ENCODE assay signal across 25 mouse cellular contexts in genomic region chr4:107292273-107292662, GRCm38 (mm10). TPM values are rescaled to one million over a fixed set of nuclear protein-coding genes. Genes with fewer than 3 reads are reported as not detected.
DNase-seq lines count a peak whose midpoint lies in the region; ATAC-seq and TF ChIP-seq lines count a peak whose summit lies in the region.
"Had no signal": no experiment of that assay in that cellular context is flagged by ENCODE, and none has a peak within 500 bp of the region (broad histone marks: within the 10 kb centered on the region; RNA-seq: fewer than 3 reads in every experiment).

No protein-coding gene starts in this region.

- peak; percentile 85 for ATAC-seq in lung, postnatal 0 days
- ATAC-seq: forebrain, embryonic 13.5 days; inflammation-experienced regulatory T-cells, adult 6 months had no signal

- TF ChIP-seq POLR2A in lung, adult 2 months (IDR thresholded peaks at IDR 0.05; ENCODE audit: borderline replicate concordance, extremely low read depth, low read depth, low read length) = no peak

- no peak overlapping the region for H3K9ac ChIP-seq in lung, postnatal 0 days (replicated peaks; ENCODE audit: low read depth)
- H3K9ac ChIP-seq: forebrain, embryonic 13.5 days; heart, embryonic 13.5 days; hindbrain, embryonic 13.5 days; lung, embryonic 14.5 days had no signal

- WGBS in heart, embryonic 10.5 days = 31% methylated on average over 4 of the region's 4 CpGs
- WGBS in lung, postnatal 0 days = 8% methylated on average over 4 of the region's 4 CpGs
- WGBS in lung, adult 2 months = 26% methylated on average over 4 of the region's 4 CpGs

- no peak overlapping the region for H3K4me2 ChIP-seq in lung, postnatal 0 days (replicated peaks; ENCODE audit: low read depth, low read length)
- H3K4me2 ChIP-seq: forebrain, embryonic 13.5 days; heart, embryonic 13.5 days; hindbrain, embryonic 13.5 days; liver, embryonic 11.5 days; lung, embryonic 14.5 days had no signal

- TF ChIP-seq CTCF in lung, postnatal 0 days (IDR thresholded peaks at IDR 0.05) = no peak
- TF ChIP-seq CTCF in lung, adult 2 months (IDR thresholded peaks at IDR 0.05; ENCODE audit: insufficient read depth, low read length) = no peak

- no peaks in the 10 kb centered on the region for H3K9me3 ChIP-seq in heart, embryonic 10.5 days
- H3K9me3 ChIP-seq in lung, postnatal 0 days (ENCODE audit: low read length) = no peaks in the 10 kb centered on the region
- H3K9me3 ChIP-seq: embryonic facial prominence, embryonic 10.5 days; forebrain, embryonic 13.5 days; heart, embryonic 13.5 days; hindbrain, embryonic 13.5 days had no signal

- no peak overlapping the region for H3K4me3 ChIP-seq in heart, embryonic 10.5 days
- H3K4me3 ChIP-seq in lung, postnatal 0 days (ENCODE audit: low read depth, low read length) = no peak overlapping the region
- no peak overlapping the region for H3K4me3 ChIP-seq in lung, adult 2 months (replicated peaks; ENCODE audit: extremely low read depth, low read depth, low read length)
- H3K4me3 ChIP-seq: embryonic facial prominence, embryonic 10.5 days; forebrain, embryonic 13.5 days; heart, embryonic 13.5 days; hindbrain, embryonic 13.5 days; megakaryocyte, embryonic 14.5 days had no signal

- H3K4me1 ChIP-seq in heart, embryonic 10.5 days = peaks cover 8% of the 10 kb centered on the region
- no peaks in the 10 kb centered on the region for H3K4me1 ChIP-seq in lung, postnatal 0 days (ENCODE audit: insufficient read depth, low read depth, low read length)
- 0 out of 2 replicates have a peak, but pooled peaks cover 3% of the 10 kb centered on the region for H3K4me1 ChIP-seq in lung, adult 2 months (ENCODE audit: control insufficient read depth, insufficient read depth, low read length)
- H3K4me1 ChIP-seq: forebrain, embryonic 13.5 days; heart, embryonic 13.5 days; hindbrain, embryonic 13.5 days; megakaryocyte, embryonic 14.5 days had no signal

- H3K27ac ChIP-seq in heart, embryonic 10.5 days = 0 out of 2 replicates have a peak overlapping the region, but pooled peaks have one; percentile 11
- H3K27ac ChIP-seq in lung, postnatal 0 days (ENCODE audit: low read length) = no peak overlapping the region
- H3K27ac ChIP-seq: embryonic facial prominence, embryonic 10.5 days; forebrain, embryonic 13.5 days; heart, embryonic 13.5 days; hindbrain, embryonic 13.5 days had no signal

- no peak for TF ChIP-seq EP300 in lung, postnatal 0 days (IDR thresholded peaks at IDR 0.05)

- H3K27me3 ChIP-seq in heart, embryonic 10.5 days (ENCODE audit: insufficient read depth, poor library complexity, severe bottlenecking) = no peaks in the 10 kb centered on the region
- no peaks in the 10 kb centered on the region for H3K27me3 ChIP-seq in lung, postnatal 0 days (replicated peaks; ENCODE audit: insufficient read depth, low read length)
- H3K27me3 ChIP-seq: forebrain, embryonic 13.5 days; hindbrain, embryonic 13.5 days had no signal

- H3K36me3 ChIP-seq in heart, embryonic 10.5 days = no peaks in the 10 kb centered on the region
- no peaks in the 10 kb centered on the region for H3K36me3 ChIP-seq in lung, postnatal 0 days (ENCODE audit: insufficient read depth, low read length)
- H3K36me3 ChIP-seq: embryonic facial prominence, embryonic 10.5 days; heart, embryonic 13.5 days; hindbrain, embryonic 13.5 days had no signal

- no peak for DNase-seq in heart, embryonic 10.5 days (ENCODE audit: low spot score)
- no peak for DNase-seq in heart, adult 9 months (ENCODE audit: low spot score in 2 of 2)
- DNase-seq in lung, postnatal 0 days (ENCODE audit: low spot score) = peak; percentile 35
- DNase-seq in lung, adult 2 months = no peak
- peak; percentile 71 for DNase-seq in lung, postnatal 36 days
- no peak for DNase-seq in embryo, embryonic 10.5 days (ENCODE audit: low spot score)
- DNase-seq in adrenal gland, postnatal 4 days (ENCODE audit: low spot score in 2 of 2) = no peak
- DNase-seq: B cell, adult 2 months; cerebellum, adult 2 months; kidney, postnatal 14 days; lung, embryonic 14.5 days; right cerebral cortex, postnatal 14 days; thymus, postnatal 4 days had no signal

RNA-seq across cellular contexts. Expression of gene Dio1, which starts 14.7 kb away (rescaled TPM):
- polyA plus RNA-seq in heart, embryonic 10.5 days (2016; fragmentation: Nextera tagmentation; extraction: Ambion mirVana) = not detected in 2 replicates
- polyA plus RNA-seq in lung, postnatal 0 days (2015; fragmentation: Nextera tagmentation; extraction: Ambion mirVana) = 0.33 and 0.82 TPM in 2 replicates
- 0.40 and 0.75 TPM in 2 replicates for polyA plus RNA-seq in lung, adult 2 months (2012; rRNA removed)
- 1 to 10 TPM; 1.3 to 2.6 TPM for total RNA-seq in adrenal gland, postnatal 4 days (2021)
- total RNA-seq: granulocyte monocyte progenitor cell, adult 5-6 weeks; heart, postnatal 25 days; midbrain, postnatal 0 days; neutrophil, adult 5-6 weeks had no signal
- polyA plus RNA-seq: embryonic facial prominence, embryonic 10.5 days; forebrain, embryonic 13.5 days; heart, embryonic 13.5 days; hindbrain, embryonic 13.5 days; inflammation-experienced regulatory T-cells, adult 6 months; limb, embryonic 11.5 days; lung, embryonic 14.5 days; midbrain, postnatal 0 days had no signal

RNA-seq across cellular contexts. Expression of gene Yipf1, which starts 21.9 kb away (rescaled TPM):
- polyA plus RNA-seq in heart, embryonic 10.5 days (2016; fragmentation: Nextera tagmentation; extraction: Ambion mirVana) = 43.3 and 45.4 TPM in 2 replicates
- 71.7 and 76.3 TPM in 2 replicates for polyA plus RNA-seq in lung, postnatal 0 days (2015; fragmentation: Nextera tagmentation; extraction: Ambion mirVana)
- polyA plus RNA-seq in lung, adult 2 months (2012; rRNA removed) = 32.2 and 48.6 TPM in 2 replicates
- total RNA-seq in adrenal gland, postnatal 4 days (2021) = 10 to 100 TPM; 71.9 to 83.1 TPM

RNA-seq across cellular contexts. Expression of gene Hspb11, which starts 38.9 kb away (rescaled TPM):
- 39.4 and 43.4 TPM in 2 replicates for polyA plus RNA-seq in heart, embryonic 10.5 days (2016; fragmentation: Nextera tagmentation; extraction: Ambion mirVana)
- polyA plus RNA-seq in lung, postnatal 0 days (2015; fragmentation: Nextera tagmentation; extraction: Ambion mirVana) = 44.6 and 51.3 TPM in 2 replicates
- polyA plus RNA-seq in lung, adult 2 months (2012; rRNA removed) = 2.4 and 4.2 TPM in 2 replicates
- 10 to 100 TPM; 22.9 to 26.3 TPM for total RNA-seq in adrenal gland, postnatal 4 days (2021)

RNA-seq across cellular contexts. Expression of gene Lrrc42, which starts 38.9 kb away (rescaled TPM):
- polyA plus RNA-seq in heart, embryonic 10.5 days (2016; fragmentation: Nextera tagmentation; extraction: Ambion mirVana) = 81.7 and 86.6 TPM in 2 replicates
- polyA plus RNA-seq in lung, postnatal 0 days (2015; fragmentation: Nextera tagmentation; extraction: Ambion mirVana) = 37.8 and 41.3 TPM in 2 replicates
- polyA plus RNA-seq in lung, adult 2 months (2012; rRNA removed) = 9.0 and 10.6 TPM in 2 replicates
- 10 to 100 TPM; 40.1 to 45.2 TPM for total RNA-seq in adrenal gland, postnatal 4 days (2021)

Comparison
In these comparisons a context has a peak if more than half of its experiments do, and no peak if none do; other contexts are left out.
1. DNase-seq: peak in lung, postnatal 0 days (single experiment) and lung, postnatal 36 days (single experiment); none in heart, embryonic 10.5 days (single experiment), heart, adult 9 months (0 of 2), lung, adult 2 months (single experiment), embryo, embryonic 10.5 days (single experiment) and adrenal gland, postnatal 4 days (0 of 2).